In genomic region chr4:134851876-134852275, GRCm38 (mm10) we compare ENCODE assay signal across 8 mouse cellular contexts. TPM values are rescaled to one million over a fixed set of nuclear protein-coding genes. Genes with fewer than 3 reads are reported as not detected.
DNase-seq lines count a peak whose midpoint lies in the region; ATAC-seq and TF ChIP-seq lines count a peak whose summit lies in the region.

No protein-coding gene starts in this region.

- 17% methylated on average over 14 of the region's 14 CpGs for WGBS in hindbrain, embryonic 11.5 days
- WGBS in midbrain, embryonic 11.5 days = 15% methylated on average over 14 of the region's 14 CpGs

- DNase-seq in gastrocnemius, adult 2 months = no peak
- no peak for DNase-seq in gastrocnemius, adult 8-10 months (ENCODE audit: low spot score in 2 of 2)
- DNase-seq in thymus, postnatal 4 days = peak; percentile 15
- DNase-seq in thymus, postnatal 10 days (ENCODE audit: low spot score in 2 of 2) = no peak
- DNase-seq in hindbrain, embryonic 11.5 days (ENCODE audit: low spot score) = peak; percentile 30
- DNase-seq in midbrain, embryonic 11.5 days (ENCODE audit: low spot score, missing footprints) = peak; percentile 89
- no peak for DNase-seq in gastrocnemius, adult 18-20 months (ENCODE audit: low spot score)
- no peak for DNase-seq in right cerebral cortex, adult 18-20 months

- no peak for TF ChIP-seq CTCF in gastrocnemius, adult 2 months (IDR thresholded peaks at IDR 0.05)

- H3K9ac ChIP-seq in hindbrain, embryonic 11.5 days (ENCODE audit: low read depth, low read length) = peak overlapping the region; percentile 98
- H3K9ac ChIP-seq in midbrain, embryonic 11.5 days (ENCODE audit: low read length) = peak overlapping the region; percentile 96

- H3K36me3 ChIP-seq in hindbrain, embryonic 11.5 days (ENCODE audit: control insufficient read depth, insufficient read depth, low read length) = no peaks in the 10 kb centered on the region
- no peaks in the 10 kb centered on the region for H3K36me3 ChIP-seq in midbrain, embryonic 11.5 days (ENCODE audit: control insufficient read depth, insufficient read depth, low read length)

- peak overlapping the region; percentile 100 for H3K27ac ChIP-seq in gastrocnemius, adult 2 months
- H3K27ac ChIP-seq in hindbrain, embryonic 11.5 days (ENCODE audit: low read depth, low read length) = no peak overlapping the region
- no peak overlapping the region for H3K27ac ChIP-seq in midbrain, embryonic 11.5 days (ENCODE audit: low read depth, low read length)

- no peak for ATAC-seq in hindbrain, embryonic 11.5 days (ENCODE audit: low FRiP score)
- no peak for ATAC-seq in midbrain, embryonic 11.5 days (ENCODE audit: low FRiP score)

- 0 out of 2 replicates have a peak, but pooled peaks cover 5% of the 10 kb centered on the region for H3K27me3 ChIP-seq in hindbrain, embryonic 11.5 days (ENCODE audit: control insufficient read depth, insufficient read depth, low read length)
- H3K27me3 ChIP-seq in midbrain, embryonic 11.5 days (ENCODE audit: control insufficient read depth, insufficient read depth, low read length) = peaks cover 5% of the 10 kb centered on the region; the same call in 1 of the 2 replicates

- no peaks in the 10 kb centered on the region for H3K9me3 ChIP-seq in hindbrain, embryonic 11.5 days (ENCODE audit: control insufficient read depth, low read length)
- H3K9me3 ChIP-seq in midbrain, embryonic 11.5 days (ENCODE audit: control insufficient read depth, low read length) = no peaks in the 10 kb centered on the region

- H3K4me3 ChIP-seq in gastrocnemius, adult 2 months = peak overlapping the region; percentile 99
- H3K4me3 ChIP-seq in hindbrain, embryonic 11.5 days (ENCODE audit: low read depth, low read length) = peak overlapping the region; percentile 98
- peak overlapping the region; percentile 84 for H3K4me3 ChIP-seq in midbrain, embryonic 11.5 days (ENCODE audit: low read depth, low read length)

- peak overlapping the region; percentile 72 for H3K4me2 ChIP-seq in hindbrain, embryonic 11.5 days (replicated peaks; ENCODE audit: low read depth, low read length)
- peak overlapping the region; percentile 80 for H3K4me2 ChIP-seq in midbrain, embryonic 11.5 days

- H3K4me1 ChIP-seq in hindbrain, embryonic 11.5 days (replicated peaks; ENCODE audit: control insufficient read depth, insufficient read depth, low read length) = no peaks in the 10 kb centered on the region
- H3K4me1 ChIP-seq in midbrain, embryonic 11.5 days (ENCODE audit: control insufficient read depth, insufficient read depth, low read length) = peaks cover 12% of the 10 kb centered on the region

- intact Hi-C loops in gastrocnemius, adult 2 months (cut with DNase I) = loop anchor here (5.0 kb wide), 1 partner anchor 605 kb away; the partner anchor contains the start of genes Gm30191 and Zfp593

RNA-seq across cellular contexts. Expression of gene Maco1, which starts 1.3 kb away (rescaled TPM):
- 10 to 100 TPM; 15.1 to 20.4 TPM for total RNA-seq in gastrocnemius, adult 2 months (2021)
- total RNA-seq in gastrocnemius, adult 8-10 months (2022) = 10 to 100 TPM; 17.5 to 21.6 (median 19.1) TPM
- polyA plus RNA-seq in hindbrain, embryonic 11.5 days (2014; fragmentation: Nextera tagmentation; extraction: Ambion mirVana) = 59.0 and 73.1 TPM in 2 replicates
- polyA plus RNA-seq in midbrain, embryonic 11.5 days (2014; fragmentation: Nextera tagmentation; extraction: Ambion mirVana) = 45.6 and 51.7 TPM in 2 replicates
- total RNA-seq in gastrocnemius, adult 18-20 months (2021) = 10 to 100 TPM; 14.7 to 17.0 TPM

RNA-seq across cellular contexts. Expression of gene Rhd, which starts 12.5 kb away (rescaled TPM):
- total RNA-seq in gastrocnemius, adult 2 months (2021) = not detected
- not detected for total RNA-seq in gastrocnemius, adult 8-10 months (2022)
- 15.1 and 19.4 TPM in 2 replicates for polyA plus RNA-seq in hindbrain, embryonic 11.5 days (2014; fragmentation: Nextera tagmentation; extraction: Ambion mirVana)
- 19.2 and 21.3 TPM in 2 replicates for polyA plus RNA-seq in midbrain, embryonic 11.5 days (2014; fragmentation: Nextera tagmentation; extraction: Ambion mirVana)
- not detected for total RNA-seq in gastrocnemius, adult 18-20 months (2021)

Comparison
In these comparisons a context has a peak if more than half of its experiments do, and no peak if none do; other contexts are left out.
1. DNase-seq: peak in thymus, postnatal 4 days (single experiment), hindbrain, embryonic 11.5 days (single experiment) and midbrain, embryonic 11.5 days (single experiment); none in gastrocnemius, adult 2 months (single experiment), gastrocnemius, adult 8-10 months (0 of 2), thymus, postnatal 10 days (0 of 2), gastrocnemius, adult 18-20 months (single experiment) and right cerebral cortex, adult 18-20 months (single experiment).
2. Peak in every context shown above with its lines, with median percentiles within 50 percentile points of each other: H3K4me3 ChIP-seq.